Mouse (Mus musculus) stomach, embryonic 16.5 days (tissue): Measurements from ENCODE around the gene Tcp11. TPM values are rescaled to one million over a fixed set of nuclear protein-coding genes. Genes with fewer than 3 reads are reported as not detected.

Experiments
- ATAC-seq: fragments of 200-750 bp; cut with Nextera tagmentation; 2 replicates; pipeline ENCODE4 v1.8.0; 2017; ENCODE audit warnings: moderate number of reproducible peaks, moderate TSS enrichment; ENCODE audit not compliant: insufficient read depth, low FRiP score
- H3K27ac ChIP-seq: fragments of 300-500 bp; sonication (generic); 2 replicates; pipeline ENCODE4 v1.5.1; 2014; ENCODE audit warnings: low read length
- H3K27me3 ChIP-seq: fragments of 300-500 bp; sonication (generic); 2 replicates; pipeline ENCODE4 v1.6.1; 2014; ENCODE audit warnings: low read length, control low read depth, mixed read lengths; ENCODE audit not compliant: control insufficient read depth, insufficient read depth
- H3K36me3 ChIP-seq: fragments of 300-500 bp; sonication (generic); 2 replicates; pipeline ENCODE4 v1.6.1; 2014; ENCODE audit warnings: low read length; ENCODE audit not compliant: control insufficient read depth, insufficient read depth
- H3K4me1 ChIP-seq: fragments of 300-500 bp; sonication (generic); 2 replicates; pipeline ENCODE4 v1.6.1; 2014; ENCODE audit warnings: low read length, control low read depth, mixed read lengths; ENCODE audit not compliant: control insufficient read depth, insufficient read depth
- H3K4me2 ChIP-seq: fragments of 300-500 bp; sonication (generic); 2 replicates; pipeline ENCODE4 v1.6.1; 2014; ENCODE audit warnings: low read depth, low read length, mixed read lengths
- H3K4me3 ChIP-seq: fragments of 300-500 bp; sonication (generic); replicated peaks from 2 replicates; pipeline ENCODE4 v1.5.1; 2014; ENCODE audit warnings: mild to moderate bottlenecking, low read length
- H3K9ac ChIP-seq: fragments of 300-500 bp; sonication (generic); 2 replicates; pipeline ENCODE4 v1.6.1; 2014; ENCODE audit warnings: low read length
- H3K9me3 ChIP-seq: fragments of 300-500 bp; sonication (generic); replicated peaks from 2 replicates; pipeline ENCODE4 v1.6.1; 2016; ENCODE audit warnings: low read length, control low read depth; ENCODE audit not compliant: control insufficient read depth
- WGBS: fragments of 180-500 bp; shearing (Covaris S2); extraction: QIAGEN DNeasy Blood & Tissue Kit; methylation state at CpG from one replicate; pipeline ENCODE4 v1.1.7; 2014; 5-methylcytosine and 5-hydroxymethylcytosine counted together
- polyA plus RNA-seq: library from polyadenylated mRNA; unstranded; fragments of >200 nt; fragmentation: Nextera tagmentation; extraction: Ambion mirVana; gene quantifications from 2 replicates; pipeline ENCODE4 v1.2.1, GENCODE M21; 2015

Tcp11 gene
- polyA plus RNA-seq, 1 experiment from 2014 or later = 1.9 TPM

- Histone ChIP-seq H3K9me3 (no peaks in the 10 kb centered on the region), H3K36me3 (no peaks in the 10 kb centered on the region), H3K4me2 (peak overlapping the region; percentile 88), H3K27ac (no peak overlapping the region), H3K4me1 (peaks cover 17% of the 10 kb centered on the region), H3K4me3 (peak overlapping the region; percentile 59), H3K9ac (peak overlapping the region; percentile 70; the same call in 1 of the 2 replicates), H3K27me3 (no peaks in the 10 kb centered on the region)
- ATAC-seq = no peak
- 14% methylated on average over 9 of the region's 9 CpGs for WGBS
These were observed 352 bp upstream of the Tcp11 start for GRCm38 (mm10) chr17:28080817-28081165.

- under 1% methylated on average over 25 of the region's 25 CpGs for WGBS
- Histone ChIP-seq H3K4me3 (peak overlapping the region; percentile 59), H3K4me1 (peaks cover 8% of the 10 kb centered on the region), H3K9me3 (no peaks in the 10 kb centered on the region), H3K27ac (no peak overlapping the region), H3K36me3 (no peaks in the 10 kb centered on the region), H3K27me3 (no peaks in the 10 kb centered on the region), H3K9ac (peak overlapping the region; percentile 70), H3K4me2 (peak overlapping the region; percentile 88)
- peak; percentile 37 for ATAC-seq
These were observed 821 bp downstream of the Tcp11 start for GRCm38 (mm10) chr17:28079618-28080017.

- Histone ChIP-seq H3K9ac (no peak overlapping the region), H3K4me2 (no peak overlapping the region), H3K27me3 (no peaks in the 10 kb centered on the region), H3K4me3 (no peak overlapping the region), H3K36me3 (no peaks in the 10 kb centered on the region), H3K9me3 (no peaks in the 10 kb centered on the region), H3K27ac (no peak overlapping the region), H3K4me1 (0 out of 2 replicates have a peak, but pooled peaks cover 2% of the 10 kb centered on the region)
- 79% methylated on average over 9 of the region's 9 CpGs for WGBS
- no peak for ATAC-seq
These were observed 2.4 kb downstream of the Tcp11 start for GRCm38 (mm10) chr17:28078028-28078427.

GRCm38 (mm10) chr17:28074486-28074885, 6.0 kb downstream of the Tcp11 start:
- 60% methylated on average over 7 of the region's 7 CpGs for WGBS
- ATAC-seq = no peak
- H3K4me3 ChIP-seq = no peak overlapping the region
- H3K36me3 ChIP-seq = no peaks in the 10 kb centered on the region
- H3K9ac ChIP-seq = no peak overlapping the region
- H3K4me1 ChIP-seq = no peaks in the 10 kb centered on the region
- no peak overlapping the region for H3K4me2 ChIP-seq
- no peaks in the 10 kb centered on the region for H3K9me3 ChIP-seq
- H3K27me3 ChIP-seq = no peaks in the 10 kb centered on the region
- no peak overlapping the region for H3K27ac ChIP-seq

- Histone ChIP-seq H3K9ac (no peak overlapping the region), H3K27me3 (no peaks in the 10 kb centered on the region), H3K4me2 (no peak overlapping the region), H3K4me3 (no peak overlapping the region), H3K27ac (no peak overlapping the region), H3K4me1 (no peaks in the 10 kb centered on the region), H3K9me3 (no peaks in the 10 kb centered on the region), H3K36me3 (no peaks in the 10 kb centered on the region)
- no peak for ATAC-seq
- WGBS = 54% methylated on average over 2 of the region's 2 CpGs
These were observed 7.7 kb downstream of the Tcp11 start for GRCm38 (mm10) chr17:28072730-28073129.

- H3K27me3 ChIP-seq = no peaks in the 10 kb centered on the region
- ATAC-seq = no peak
- peaks cover 9% of the 10 kb centered on the region; the same call in 1 of the 2 replicates for H3K4me1 ChIP-seq
- no peak overlapping the region for H3K4me3 ChIP-seq
- H3K9me3 ChIP-seq = no peaks in the 10 kb centered on the region
- H3K9ac ChIP-seq = no peak overlapping the region
- H3K27ac ChIP-seq = no peak overlapping the region
- no peak overlapping the region for H3K4me2 ChIP-seq
- no peaks in the 10 kb centered on the region for H3K36me3 ChIP-seq
- WGBS = 81% methylated on average over 13 of the region's 13 CpGs
These were observed 10.2 kb downstream of the Tcp11 start for GRCm38 (mm10) chr17:28070256-28070655.

GRCm38 (mm10) chr17:28069446-28069845, 11.0 kb downstream of the Tcp11 start:
- Histone ChIP-seq H3K4me3 (no peak overlapping the region), H3K4me2 (no peak overlapping the region), H3K27me3 (no peaks in the 10 kb centered on the region), H3K9me3 (no peaks in the 10 kb centered on the region), H3K9ac (peak overlapping the region; percentile 31; the same call in 1 of the 2 replicates), H3K4me1 (peaks cover 9% of the 10 kb centered on the region; the same call in 1 of the 2 replicates), H3K36me3 (no peaks in the 10 kb centered on the region), H3K27ac (no peak overlapping the region)
- no peak for ATAC-seq
- 16% methylated on average over 12 of the region's 12 CpGs for WGBS

GRCm38 (mm10) chr17:28067303-28067702, 13.1 kb downstream of the Tcp11 start:
- no peak overlapping the region for H3K4me3 ChIP-seq
- no peak overlapping the region for H3K27ac ChIP-seq
- peak; percentile 54; the same call in 1 of the 2 replicates for ATAC-seq
- H3K9me3 ChIP-seq = no peaks in the 10 kb centered on the region
- H3K4me1 ChIP-seq = peaks cover 9% of the 10 kb centered on the region; the same call in 1 of the 2 replicates
- WGBS = 60% methylated on average over 4 of the region's 4 CpGs
- no peak overlapping the region for H3K9ac ChIP-seq
- H3K27me3 ChIP-seq = no peaks in the 10 kb centered on the region
- H3K36me3 ChIP-seq = no peaks in the 10 kb centered on the region
- H3K4me2 ChIP-seq = no peak overlapping the region

GRCm38 (mm10) chr17:28063163-28063562, 17.3 kb downstream of the Tcp11 start:
- Histone ChIP-seq H3K9ac (no peak overlapping the region), H3K36me3 (no peaks in the 10 kb centered on the region), H3K4me1 (peaks cover 9% of the 10 kb centered on the region; the same call in 1 of the 2 replicates), H3K9me3 (no peaks in the 10 kb centered on the region), H3K27ac (peak overlapping the region; percentile 40), H3K4me3 (no peak overlapping the region), H3K27me3 (no peaks in the 10 kb centered on the region), H3K4me2 (no peak overlapping the region)
- no peak for ATAC-seq
- 58% methylated on average over 6 of the region's 6 CpGs for WGBS
